Mouse (Mus musculus) activated CD4-positive, CD25-positive, alpha-beta regulatory T cell, adult 4 months (primary cell): ENCODE measurements at regions not wholly inside any gene's neighbourhood (a gene's known extent, or its start where the extent isn't known, plus 50 kb on each side); places are given as distances from the start of the nearest gene placed in this dataset.

Source experiments
- ATAC-seq: one replicate; pipeline ENCODE4 v1.8.0; 2017

DNA sequence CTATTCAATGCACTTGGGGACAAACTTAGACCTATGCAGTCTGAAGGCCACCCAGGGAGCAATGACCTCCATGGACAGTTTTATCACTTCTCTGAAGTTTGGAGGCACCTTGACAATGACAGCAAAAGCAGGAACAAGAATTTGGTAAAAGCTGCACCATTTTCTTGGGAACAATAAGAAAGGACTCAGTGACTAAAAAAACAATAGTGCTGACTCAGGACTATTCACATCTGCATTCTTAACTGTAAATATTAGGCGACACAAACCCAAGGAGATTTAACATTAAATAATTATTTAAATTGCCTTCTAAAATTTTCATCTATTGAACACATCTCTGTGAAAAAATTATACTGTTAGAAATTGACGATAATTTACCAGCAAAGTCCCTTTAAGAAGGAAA lies 356.2 kb downstream of the Nup35 start:
- no peak for ATAC-seq

DNA sequence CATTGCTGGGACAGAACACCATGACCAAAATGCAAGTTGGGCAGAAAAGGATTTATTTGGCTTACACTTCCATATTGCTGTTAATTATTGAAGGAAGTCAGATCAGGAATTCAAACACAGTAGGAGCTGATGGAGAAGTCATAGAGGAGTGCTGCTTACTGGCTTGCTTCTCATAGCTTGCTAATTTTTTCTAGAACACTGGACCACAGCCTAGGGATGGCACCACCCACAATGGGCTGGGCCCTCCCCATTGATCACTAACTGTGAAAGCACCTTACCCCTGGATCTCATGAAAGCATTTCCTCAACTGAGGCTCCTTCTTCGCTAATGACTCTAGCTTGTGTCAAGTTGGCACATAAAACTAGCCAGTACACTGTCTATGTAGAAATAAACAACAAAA lies 381.3 kb downstream of the Nup35 start:
- no peak for ATAC-seq

DNA sequence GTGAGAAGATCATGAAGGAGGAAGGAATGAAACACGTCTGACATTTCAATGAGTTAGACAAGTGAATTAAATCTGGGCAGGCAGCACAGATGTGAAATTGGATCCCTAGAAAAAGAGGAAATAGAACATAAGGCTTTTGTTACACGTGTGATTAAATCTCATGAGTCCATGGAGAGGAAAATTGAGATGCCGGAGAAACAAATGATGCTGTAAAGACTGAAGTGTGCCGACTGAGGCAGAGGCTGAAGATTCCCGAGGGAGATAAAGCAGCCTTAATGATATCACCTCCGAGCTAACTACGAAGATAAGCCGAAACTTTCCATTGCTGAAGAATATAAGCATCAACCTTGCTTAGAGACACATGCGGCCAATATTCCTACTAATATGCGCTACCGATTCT lies 390.0 kb downstream of the Nup35 start:
- ATAC-seq = no peak

GRCm38 (mm10) chr2:81023620-81024019 lies 406.6 kb downstream of the Nup35 start:
- no peak for ATAC-seq
